Mouse (Mus musculus): ENCODE data around the gene Ltbp2.

DNA sequence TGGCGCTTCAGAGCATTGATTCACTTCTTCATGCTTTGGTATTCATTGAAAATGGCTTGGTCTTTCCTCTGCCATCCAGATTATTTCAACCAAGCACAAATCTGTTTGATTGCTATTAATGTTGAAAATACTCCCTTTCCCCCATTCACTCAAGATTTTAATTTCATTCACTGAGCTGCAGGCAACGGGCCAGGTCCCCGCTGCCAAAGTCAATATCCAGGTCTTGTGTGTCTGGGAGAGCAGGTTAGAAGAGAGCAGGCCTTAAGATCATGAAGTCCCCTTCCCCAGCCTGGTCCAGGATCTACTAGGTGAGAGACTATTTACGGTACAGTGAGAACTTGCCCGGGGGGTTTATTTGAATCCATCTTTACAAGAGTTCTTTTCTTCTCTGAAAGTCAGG lies 38.6 kb upstream of the Ltbp2 start:
- no peak for TF ChIP-seq CTCF (IDR thresholded peaks at IDR 0.05; ENCODE audit: low read depth)
- no peak for TF ChIP-seq EP300 (IDR thresholded peaks at IDR 0.05; ENCODE audit: low read depth)
